Mouse (Mus musculus) urinary bladder, adult 18-20 months (tissue): ENCODE data around the gene Lce1k.
"Not testable (repeated sequence)": the region's sequence is repeated elsewhere in the genome, so short reads cannot be mapped to it uniquely, and the experiment has no call there.

Experiments used
- DNase-seq, 2 experiments: peaks; one replicate each; pipeline ENCODE4 v3.0.0; 2022; ENCODE audit warnings: low spot score in 2 of 2, mixed read lengths in 2 of 2

The Lce1k gene

DNA sequence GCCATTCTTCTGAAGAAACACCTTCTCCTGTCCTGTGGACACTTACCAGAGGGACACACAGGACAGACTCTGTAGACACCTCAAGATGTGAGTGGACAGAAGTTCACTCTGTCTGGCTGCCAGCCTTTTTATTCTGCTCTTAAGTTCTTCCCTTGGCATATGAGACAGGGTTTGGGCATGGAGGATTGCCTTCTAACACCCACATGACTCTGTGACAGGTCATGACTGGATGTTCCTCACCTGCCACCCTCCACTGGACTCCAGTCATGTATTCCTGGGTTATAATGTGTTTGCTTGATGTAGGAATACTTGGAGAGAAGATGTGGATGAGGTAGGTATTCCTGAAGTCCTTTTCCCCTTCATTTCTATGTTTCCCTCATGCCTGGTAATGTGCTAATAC is at the start of gene Lce1k:
Gene Lce1k (minus strand): TSS at position 101 of the 400 bp plus-strand sequence.
- no peak for DNase-seq

GRCm38 (mm10) chr3:92851186-92851585 is 43.5 kb upstream of the Lce1k start, which contains the start of gene Lce1l:
TSS of gene Lce1l (minus strand) at chr3:92851286.
- no peak for DNase-seq

- no peak for DNase-seq
These were observed 19.4 kb upstream of the Lce1k start, which contains the start of gene Kprp for GRCm38 (mm10) chr3:92827108-92827507. TSS of gene Kprp (minus strand) at chr3:92827247.

DNA sequence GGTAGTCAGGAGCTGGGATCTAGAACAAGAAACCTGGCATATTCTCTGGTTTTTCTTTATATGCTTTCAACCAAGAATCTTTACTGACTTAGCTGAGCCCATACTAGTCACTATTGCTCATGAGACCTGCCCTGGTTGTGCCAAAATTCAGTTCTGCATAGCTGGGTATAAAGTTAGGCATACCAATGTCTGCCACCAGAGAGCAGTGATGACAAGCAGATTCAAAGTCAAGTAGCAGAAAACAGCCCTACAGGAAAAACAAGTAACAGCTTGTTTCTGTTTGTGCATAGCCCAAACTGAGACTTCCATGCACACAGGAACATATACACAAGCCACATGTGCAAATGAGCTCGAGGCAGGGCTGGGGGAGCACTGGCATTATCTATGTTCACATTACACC is 18.1 kb upstream of the Lce1k start:
- no peak for DNase-seq

DNA sequence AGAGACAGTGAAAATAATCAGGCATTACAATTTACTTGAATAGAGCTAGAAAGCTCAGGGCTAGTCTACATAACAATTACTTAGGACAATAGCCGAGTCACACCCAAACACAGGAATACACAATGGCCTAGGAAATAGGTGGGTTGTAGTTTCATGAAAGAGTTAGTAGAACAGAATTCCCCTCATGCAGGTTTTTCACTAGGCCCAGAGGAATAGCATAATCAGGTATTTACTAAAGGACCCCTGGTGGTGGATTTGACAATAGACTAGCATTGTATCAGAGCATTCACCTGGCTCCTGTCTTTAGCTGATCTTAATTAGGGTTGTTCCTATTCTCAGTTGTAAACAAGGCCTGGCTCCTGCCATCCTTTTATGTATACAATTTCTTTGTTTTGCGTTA is 8.3 kb upstream of the Lce1k start:
- not testable (repeated sequence) for DNase-seq

DNA sequence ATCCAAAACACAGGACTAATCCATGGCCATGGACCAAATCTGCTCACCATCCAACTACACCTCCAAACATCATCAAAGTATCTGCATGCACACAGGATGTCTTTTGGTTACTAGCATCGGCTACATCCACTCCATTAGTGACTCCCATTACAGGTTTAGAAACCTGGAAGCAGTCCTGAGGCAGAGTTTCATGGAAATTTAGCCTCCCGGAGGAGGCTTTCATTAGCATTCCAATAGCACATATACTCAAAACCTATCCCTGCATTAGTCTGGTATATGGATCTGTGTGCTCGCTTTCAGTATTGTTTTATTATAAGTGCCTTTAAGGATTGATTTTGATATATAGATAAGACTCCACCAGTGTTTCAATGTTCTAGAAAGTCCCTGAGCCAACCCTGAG is 7.9 kb upstream of the Lce1k start:
- no peak for DNase-seq

- DNase-seq: no peak
These were observed 17.3 kb downstream of the Lce1k start, which contains the start of gene Lce1j for GRCm38 (mm10) chr3:92790414-92790813. TSS of gene Lce1j (minus strand) at chr3:92790514.

- no peak for DNase-seq
These were observed 28.9 kb downstream of the Lce1k start, which contains the start of gene Lce1i for GRCm38 (mm10) chr3:92778799-92779198. TSS of gene Lce1i (minus strand) at chr3:92778899.

DNA sequence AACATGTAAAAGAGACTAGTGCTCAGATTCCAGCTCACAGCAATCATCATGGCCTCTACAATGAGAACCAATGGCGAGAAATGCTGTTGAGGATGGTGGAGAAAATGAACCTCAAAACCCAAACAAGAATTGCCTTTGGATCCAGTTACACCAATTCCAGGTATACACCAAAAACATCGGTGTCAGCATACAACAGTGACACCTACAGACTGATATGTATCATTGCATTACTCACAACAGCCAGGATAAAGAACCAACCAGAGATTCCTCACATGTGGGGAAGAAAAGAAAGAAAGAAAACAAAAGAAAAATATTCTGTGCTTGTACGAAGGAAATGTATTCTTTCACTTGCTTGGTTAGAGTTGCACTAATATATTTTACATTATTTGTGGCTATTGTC is 36.1 kb downstream of the Lce1k start:
- DNase-seq: no peak

DNA sequence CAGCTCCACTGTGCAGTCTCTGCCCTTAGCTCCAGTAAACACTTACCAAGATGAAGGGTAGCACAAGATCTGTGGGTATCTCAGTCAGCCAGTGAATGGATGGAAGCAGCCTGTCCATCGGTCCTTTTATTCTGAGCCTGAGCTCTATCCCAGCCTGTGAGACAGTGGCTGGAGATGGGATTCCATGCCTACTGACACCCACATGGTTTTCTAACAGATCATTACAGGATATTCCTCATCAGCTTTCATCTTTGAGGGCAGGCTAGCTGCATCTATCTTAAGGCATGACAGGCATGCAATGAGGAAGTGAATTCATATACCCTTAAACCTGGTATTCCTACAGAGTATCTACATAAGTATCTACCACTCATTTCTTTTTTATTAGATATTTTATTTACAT is 42.7 kb downstream of the Lce1k start, which contains the start of gene Lce1h:
Gene Lce1h (minus strand): TSS at position 101 of the 400 bp plus-strand sequence.
- DNase-seq: no peak
